Mouse (Mus musculus) MEL-GATA-1-ER (cell line): ENCODE results near the gene Mrgprx2.
"Not testable (repeated sequence)": the region's sequence is repeated elsewhere in the genome, so short reads cannot be mapped to it uniquely, and the experiment has no call there.

ENCODE experiments used
- DNase-seq: peaks from one replicate; pipeline ENCODE4 v3.0.0-alpha.2; 2012; ENCODE audit warnings: low read depth; ENCODE audit errors: extremely low read depth

The Mrgprx2 gene

DNA sequence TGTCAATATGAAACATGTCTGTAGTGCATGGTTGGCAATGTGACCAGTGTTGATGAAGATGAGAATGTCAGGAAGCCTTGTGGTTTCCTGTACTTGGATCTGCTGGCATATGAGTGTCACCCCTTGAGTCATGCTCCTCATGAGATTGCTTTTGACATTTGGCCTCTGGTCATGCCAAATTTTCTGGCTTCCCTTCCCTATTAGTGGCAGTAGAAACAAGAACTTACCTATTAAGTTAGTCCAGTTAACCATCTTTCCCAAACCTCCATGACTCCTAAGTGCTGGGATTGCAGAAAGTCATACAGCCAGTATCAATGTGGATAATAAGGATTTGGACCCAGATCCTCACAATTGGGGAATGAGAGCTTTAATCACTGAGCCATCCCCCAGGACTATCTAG, at the start of gene Mrgprx2:
Mrgprx2 (minus strand) TSS at position 101 of the 400 bp plus-strand sequence.
- DNase-seq: no peak

DNA sequence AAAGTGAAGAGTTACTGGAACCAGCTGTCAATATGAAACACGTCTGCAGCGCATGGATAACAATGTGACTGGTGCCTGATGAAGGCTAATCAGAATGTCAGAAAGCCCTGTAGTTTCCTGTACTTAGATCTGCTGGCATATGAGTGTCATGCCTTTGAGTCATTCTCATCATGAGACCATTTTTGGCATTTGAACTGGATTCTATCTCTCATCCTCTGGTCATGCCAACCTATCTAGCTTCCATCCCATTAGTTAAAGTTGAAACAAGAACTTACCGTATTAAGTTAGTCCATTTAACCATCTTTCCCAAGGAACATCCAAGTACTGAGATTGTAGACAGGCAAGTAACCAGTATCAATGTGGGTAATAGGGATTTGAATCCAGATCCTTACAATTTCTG, 42.9 kb downstream of the Mrgprx2 start, which contains the start of gene Mrgprb1:
Mrgprb1 (minus strand) TSS at position 101 of the 400 bp plus-strand sequence.
- no peak for DNase-seq

DNA sequence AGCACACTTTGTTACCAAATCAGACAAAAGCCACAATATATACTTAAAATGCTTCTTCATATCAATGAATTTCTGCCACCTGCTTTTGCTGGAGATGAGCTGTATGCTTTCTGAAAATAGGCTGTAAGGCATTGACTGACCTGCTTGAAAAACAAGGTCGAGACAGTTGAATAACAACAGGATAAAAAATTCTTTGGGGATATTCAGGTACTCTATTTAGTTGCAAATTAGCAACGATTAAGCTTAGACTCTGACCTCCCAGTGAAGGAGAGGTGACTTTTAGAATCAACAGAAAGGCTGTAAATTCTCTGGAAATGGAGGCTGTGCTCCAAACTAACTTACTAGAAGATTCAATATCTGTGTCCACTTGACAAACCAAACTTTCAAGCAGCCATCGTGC, 62.5 kb downstream of the Mrgprx2 start:
- no peak for DNase-seq

DNA sequence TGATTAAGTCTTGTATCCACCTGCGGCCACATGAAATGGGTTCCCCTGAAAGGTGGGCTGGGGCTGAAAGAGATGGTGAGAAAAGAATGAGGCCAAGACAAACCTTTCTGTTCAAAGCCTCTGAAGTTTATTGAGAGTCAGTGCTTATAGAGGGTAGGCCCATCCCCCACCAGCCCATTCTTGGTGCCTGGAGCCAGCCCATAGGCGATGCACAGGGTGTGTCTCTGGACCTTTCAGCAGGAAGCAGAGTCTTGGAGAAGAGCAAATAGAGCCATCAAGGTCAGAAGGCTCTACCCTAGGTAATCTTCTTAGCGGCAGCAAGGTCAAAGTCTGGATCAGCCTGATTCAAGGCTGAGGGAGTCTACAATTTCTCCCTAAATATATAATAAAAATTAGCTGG, 63.2 kb downstream of the Mrgprx2 start:
- DNase-seq: not testable (repeated sequence)
